Mouse (Mus musculus) erythroblast, adult 5-6 weeks (primary cell): Measurements from ENCODE around the gene Skp2. TPM values are rescaled to one million over a fixed set of nuclear protein-coding genes. Genes with fewer than 3 reads are reported as not detected.
A peak's percentile ranks its signal among the peaks of the same experiment; 100 is the strongest.

Experiments used
- ATAC-seq: replicated peaks from 2 replicates; pipeline ENCODE4 v1.8.0; 2016; ENCODE audit warnings: moderate number of reproducible peaks, mild to moderate bottlenecking, moderate TSS enrichment, inconsistent platforms; ENCODE audit not compliant: poor library complexity, low FRiP score, severe bottlenecking
- total RNA-seq, 2 experiments: library from RNA; stranded (forward) in 1 of 2; stranded (reverse) in 1 of 2; fragments of 150-400 nt in 1 of 2; fragments of 200-764, 138-1000 nt in 1 of 2; gene quantifications; 2 replicates each; pipeline versions ENCODE4 v1.2.3 to v1.2.4; 2015 to 2017; ENCODE audit warnings: low replicate concordance in 2 of 2

Gene Skp2
- total RNA-seq, 2 experiments from 2014 or later, result 9.6 to 10.2 TPM

DNA sequence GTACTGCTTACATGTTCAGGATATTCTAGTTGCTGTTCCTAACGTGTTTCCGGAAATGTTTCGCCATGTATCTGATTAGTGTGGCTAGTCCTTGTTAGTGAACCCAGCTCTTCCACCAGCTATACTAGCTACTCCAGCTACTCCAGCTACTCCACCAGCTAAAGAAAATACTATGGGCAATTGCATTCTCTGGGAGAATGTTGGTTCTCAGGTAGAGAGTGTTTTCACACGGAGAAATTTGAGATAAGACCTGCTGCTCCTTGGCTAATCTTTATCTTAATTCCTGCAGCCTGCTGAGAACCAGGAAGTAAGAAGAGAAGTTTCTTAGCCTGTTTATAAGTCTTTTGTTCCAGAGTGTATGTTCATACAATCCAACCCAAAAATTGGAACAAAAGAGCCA, 75.0 kb downstream of the Skp2 start:
- ATAC-seq, result peak; percentile 12; the same call in 1 of the 2 replicates

DNA sequence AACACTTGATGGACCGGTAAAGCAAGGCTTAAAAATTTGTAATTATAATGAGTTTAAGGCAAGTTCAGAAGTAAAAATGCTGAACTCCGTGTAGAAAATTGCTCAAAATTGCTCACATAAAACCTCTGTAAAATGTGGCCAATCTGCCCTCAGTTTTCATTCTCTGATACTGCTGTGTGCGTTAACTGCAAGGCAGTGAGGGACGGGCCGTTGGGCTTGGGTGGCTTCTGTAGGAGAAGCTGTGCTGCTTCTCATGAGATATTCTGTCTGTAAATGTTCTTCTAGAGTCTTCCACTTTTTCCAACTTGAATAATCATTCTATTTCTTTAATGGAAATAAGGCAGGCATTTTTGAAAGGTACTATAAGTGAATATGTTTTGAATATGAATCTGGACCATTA, 75.6 kb downstream of the Skp2 start:
- ATAC-seq, result no peak

DNA sequence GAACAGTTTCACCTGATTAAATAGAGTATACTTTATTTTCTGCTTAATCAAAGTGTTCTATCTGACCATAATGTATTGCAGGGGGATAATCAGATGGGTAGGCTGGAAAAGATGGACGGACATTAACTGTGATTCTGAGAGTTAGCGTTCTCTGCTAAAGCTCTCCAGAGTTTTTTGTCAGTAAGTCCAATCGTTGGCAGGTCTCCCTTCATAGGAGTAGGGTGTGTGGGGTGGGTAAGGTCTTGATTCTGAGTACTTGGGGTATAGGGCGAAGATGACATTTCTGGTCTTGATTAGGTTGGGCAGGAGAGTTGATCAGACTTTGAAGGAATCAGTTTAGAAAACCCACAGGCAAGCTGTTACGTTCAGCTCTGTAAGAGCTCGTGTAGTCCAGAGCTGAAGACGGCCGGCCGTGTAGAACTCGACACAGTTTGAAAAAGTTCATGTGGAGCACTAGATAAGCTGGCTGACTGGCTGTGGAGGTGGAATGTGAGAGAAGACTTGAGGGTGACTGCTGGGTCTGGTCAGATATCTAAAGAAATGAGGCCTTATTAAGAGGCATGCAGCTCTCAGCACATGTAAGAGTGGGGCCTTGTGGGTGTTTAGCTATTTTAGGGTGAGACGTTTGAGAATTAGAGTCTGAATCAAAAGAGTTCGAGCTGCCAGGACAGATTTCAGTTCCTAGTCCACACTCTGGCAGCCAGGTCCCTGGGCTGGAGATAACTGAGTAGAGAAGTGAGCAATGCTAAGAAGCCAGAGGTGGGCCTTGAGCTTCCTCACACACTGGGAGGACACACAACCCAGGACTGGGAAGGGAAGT, 76.5 kb downstream of the Skp2 start:
- ATAC-seq, result peak; percentile 55

DNA sequence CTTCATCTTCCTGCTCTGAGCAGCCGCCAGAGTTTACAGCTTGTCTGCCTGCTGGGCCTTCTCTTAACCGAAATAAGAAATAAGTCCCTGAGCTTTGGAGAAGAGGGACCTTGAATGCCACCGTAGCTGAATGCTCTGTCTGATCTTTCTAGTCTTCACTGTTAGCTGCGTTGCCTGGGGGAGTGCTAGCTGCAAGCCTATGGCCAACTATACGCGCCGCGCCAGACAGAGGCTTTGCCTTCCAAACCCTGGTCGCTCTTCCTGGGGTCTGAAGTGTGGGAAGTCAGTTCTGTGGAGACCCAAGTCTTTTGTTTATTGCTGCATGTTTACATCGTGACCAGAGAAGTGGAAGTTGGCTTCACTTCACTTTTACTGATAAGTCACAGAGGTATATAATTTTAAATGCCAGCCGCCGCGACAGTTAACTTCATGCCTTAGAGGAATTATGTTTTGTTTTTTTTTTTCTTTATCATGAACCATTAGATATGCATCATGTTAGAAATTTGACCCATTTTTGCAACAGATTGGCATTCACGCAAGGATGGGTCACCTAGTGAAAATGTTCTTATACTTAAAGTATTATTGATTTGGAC, 79.5 kb downstream of the Skp2 start:
- no peak for ATAC-seq

DNA sequence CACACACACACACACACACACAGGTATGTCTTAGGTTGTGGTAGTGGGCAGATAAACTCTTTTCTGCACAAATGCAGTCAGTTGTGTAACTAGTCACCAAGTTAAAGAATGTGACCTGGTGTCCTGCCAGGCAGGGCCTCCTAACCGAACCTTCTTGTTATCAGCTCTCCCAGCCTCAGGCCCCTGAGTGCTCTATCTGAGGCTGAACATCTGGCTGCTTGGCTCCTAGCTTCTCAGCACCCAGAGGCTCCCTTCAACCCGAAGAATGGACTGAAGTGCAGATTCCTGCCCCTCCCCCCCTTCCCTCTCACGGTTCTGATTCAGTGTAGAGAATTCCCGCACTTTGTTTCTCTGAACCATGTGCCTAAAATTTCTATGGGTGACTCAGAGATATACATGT, 80.6 kb downstream of the Skp2 start:
- ATAC-seq, result peak; percentile 74

DNA sequence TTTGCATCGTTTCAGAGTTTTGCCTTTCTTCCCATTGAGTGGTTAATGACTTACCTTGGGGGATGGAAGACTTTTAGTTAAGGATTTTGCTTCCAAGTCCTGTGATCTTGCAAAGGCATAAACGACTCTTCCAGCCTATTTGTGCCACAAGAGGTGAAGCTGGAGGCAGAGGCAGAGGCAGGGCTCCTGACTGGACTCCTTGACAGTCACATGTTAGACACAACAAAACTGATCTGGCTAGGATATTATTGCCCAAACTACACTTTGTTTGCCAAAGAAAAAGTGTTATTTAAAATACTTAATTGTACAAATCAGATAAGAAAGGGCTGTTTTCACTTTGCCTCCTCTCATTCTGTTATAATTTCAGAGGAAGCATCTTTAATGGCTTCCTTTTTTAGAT, 81.1 kb downstream of the Skp2 start:
- ATAC-seq, result no peak

DNA sequence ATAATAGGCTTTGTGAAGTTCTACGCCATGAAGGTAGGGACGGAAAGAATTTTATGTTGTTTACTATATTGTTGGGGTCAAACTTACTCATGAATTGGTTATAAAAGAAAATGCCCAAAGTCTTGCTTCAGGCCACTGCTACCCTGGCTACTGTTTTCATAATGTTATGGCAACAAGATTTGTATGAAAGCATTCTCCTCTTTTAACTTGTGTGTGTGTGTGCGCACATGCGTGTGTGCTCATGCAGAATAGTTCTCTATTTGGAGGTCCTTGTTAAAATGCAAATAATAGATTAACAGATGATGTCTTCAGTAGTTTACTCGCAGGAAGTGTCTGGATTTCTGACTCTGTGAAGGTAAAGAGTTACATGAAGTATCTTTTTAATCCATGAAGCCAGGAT, 81.5 kb downstream of the Skp2 start:
- no peak for ATAC-seq

DNA sequence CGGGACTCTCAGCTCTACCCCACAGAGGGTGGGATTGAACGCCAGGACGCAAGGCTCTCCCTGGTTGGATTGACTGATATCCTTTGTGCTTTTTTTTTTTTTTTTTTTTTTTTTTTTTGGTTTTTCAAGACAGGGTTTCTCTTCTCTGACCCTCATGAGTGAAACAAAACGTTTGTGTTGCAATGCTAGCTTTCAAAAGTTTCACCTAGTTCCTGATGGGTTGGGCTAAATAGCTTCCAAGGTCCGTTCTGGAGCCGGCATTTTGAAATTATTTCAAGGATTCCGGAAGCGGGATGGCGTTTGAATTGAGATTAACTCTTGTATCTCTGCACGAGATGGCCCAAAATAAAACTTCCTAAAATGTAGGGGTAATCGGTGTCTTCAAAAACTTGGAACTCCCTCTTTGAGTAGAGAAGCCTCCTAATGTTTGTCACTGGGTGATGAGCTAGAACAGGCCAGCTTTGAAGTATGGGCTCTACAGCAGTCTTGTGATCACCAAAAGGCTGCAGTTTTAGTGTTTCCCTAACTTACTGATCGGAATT, 82.1 kb downstream of the Skp2 start:
- no peak for ATAC-seq

DNA sequence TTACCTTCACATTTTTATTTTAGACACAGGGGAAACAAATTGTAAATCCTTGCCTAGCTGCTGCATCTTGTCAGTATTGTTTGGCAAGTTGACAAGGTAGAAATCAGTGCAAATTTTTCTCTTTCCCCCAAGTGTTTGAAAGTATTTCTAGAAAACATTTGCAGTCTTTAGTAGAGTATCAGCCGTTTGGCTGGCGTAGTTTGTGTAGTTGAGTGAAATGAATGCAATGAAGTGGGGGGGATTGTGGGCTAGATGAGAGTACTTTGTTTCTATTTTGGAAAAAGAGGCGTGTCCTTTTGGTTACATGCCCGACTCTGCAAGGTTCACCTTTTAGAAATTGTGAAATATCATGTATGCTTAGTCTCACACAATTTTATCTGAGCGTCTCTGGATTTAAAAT, 82.6 kb downstream of the Skp2 start:
- no peak for ATAC-seq

DNA sequence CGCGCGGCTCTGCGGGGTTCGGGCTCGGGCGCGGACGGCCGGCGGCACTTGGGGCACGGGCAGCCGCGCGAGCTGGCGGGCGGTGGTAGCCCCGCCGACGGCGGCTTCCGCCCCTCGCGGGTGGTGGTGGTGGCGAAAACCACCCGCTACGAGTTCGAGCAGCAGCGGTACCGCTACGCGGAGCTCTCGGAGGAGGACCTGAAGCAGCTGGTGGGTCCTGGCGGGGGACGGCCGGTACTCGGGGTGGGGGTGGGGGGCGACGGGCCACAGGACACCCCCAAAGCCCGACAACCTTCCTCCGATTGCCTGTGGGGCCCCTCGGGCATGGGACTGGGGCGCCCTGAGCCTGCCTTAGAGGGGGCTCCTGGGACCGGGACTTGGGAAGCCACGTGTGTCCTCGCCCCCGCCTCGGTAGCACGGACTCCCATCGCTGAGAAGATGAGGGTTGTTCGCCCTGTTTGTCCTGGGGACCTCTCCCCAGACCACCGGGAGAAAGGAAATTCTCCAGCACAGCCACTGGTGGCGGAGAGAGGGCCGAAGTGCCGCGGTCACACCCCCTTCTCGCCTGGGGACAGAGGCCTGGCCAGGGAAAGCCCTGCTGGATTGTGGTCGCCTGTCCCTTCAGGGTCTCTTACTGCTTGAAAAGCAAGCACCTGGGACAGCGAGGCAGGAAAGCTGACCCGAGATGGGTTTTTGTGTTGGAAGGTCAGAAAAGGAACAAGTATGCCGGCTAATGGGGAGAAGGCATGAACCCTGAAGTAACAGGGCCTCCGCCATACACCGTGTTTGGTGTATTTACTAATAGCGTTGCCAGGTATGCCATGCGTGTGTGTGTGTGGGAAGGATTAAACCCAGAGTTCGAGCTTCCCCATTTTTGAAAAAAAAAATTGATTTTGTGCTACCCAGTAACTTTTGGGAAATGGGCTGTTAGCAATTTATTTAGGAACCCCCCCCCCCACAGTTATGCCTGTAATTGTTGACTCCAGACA, 83.4 kb downstream of the Skp2 start:
- no peak for ATAC-seq

DNA sequence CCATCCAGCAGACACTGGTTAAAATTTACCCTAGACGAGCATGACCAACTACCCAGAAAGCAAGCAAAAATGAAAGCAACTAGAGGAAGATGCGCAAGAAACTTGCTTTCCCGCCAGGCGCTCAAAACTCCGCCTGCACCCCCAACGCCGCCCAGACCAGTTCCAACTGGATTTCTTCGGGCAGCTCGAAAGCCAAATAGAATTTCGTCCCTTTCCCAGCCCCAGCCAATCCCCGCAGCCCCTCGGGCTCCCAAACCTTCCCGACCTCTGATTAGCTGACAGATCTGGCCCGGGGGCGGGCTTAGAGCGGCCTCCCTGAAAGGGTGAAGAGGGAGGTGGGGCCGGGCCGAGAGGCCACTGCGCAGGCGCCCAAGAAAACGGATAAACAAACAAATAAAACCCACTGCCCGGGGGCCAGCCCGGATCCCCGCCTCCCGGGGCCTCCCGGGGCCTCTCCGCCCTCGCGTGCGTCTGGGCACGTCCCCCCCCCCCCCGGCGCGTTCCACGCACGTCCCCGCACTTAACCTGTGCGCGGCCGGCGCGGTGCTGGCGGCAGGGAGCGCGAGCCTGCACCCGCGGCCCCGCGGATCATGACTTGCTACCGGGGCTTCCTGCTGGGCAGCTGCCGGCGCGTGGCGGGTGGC, 84.2 kb downstream of the Skp2 start, which contains the start of gene Nadk2:
TSS of gene Nadk2 (plus strand) at position 349 of the 644 bp plus-strand sequence.
- ATAC-seq, result peak; percentile 77

DNA sequence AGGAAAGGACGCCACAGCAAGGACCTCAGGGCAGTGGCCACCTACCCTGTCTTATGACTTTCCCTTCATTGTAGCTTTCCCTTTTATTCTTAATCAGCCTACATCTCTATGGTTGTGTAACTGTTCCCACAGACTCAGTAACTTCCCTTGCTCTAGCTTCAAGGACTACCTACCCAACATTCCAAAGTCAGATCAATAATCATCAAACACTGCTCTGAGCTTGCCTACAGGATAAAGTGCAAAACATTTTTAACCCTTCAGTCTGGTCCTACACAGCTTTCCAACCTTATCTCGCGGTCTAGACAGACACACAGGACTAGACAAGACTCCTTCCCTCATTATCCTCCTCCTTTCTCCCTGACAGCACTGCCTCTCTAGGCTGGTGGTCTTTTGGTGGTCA, 84.9 kb downstream of the Skp2 start:
- ATAC-seq, result peak; percentile 16

DNA sequence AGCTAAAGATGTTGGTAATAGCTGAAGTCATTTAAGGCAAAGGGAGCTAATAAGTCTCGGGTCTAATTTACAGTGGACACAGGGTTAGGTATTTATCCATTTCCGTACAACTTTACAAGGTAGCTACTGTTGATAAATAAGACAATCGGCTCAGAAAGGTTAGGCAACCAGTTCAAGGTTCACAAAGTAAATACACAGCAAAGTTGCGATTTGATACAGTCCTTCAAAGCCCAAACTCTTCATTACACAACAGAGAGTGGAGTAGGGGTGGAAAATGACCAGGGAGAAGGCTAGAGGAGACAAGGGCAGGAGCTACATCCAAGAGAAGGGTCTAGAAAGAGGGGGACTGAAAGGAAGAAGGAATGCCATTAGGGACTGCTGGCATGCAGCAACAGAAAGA, 86.3 kb downstream of the Skp2 start:
- ATAC-seq, result no peak

Other genes starting within 250 kb of the Skp2 start
- not detected in 2 replicates for gene Ranbp3l, start 187.5 kb downstream of the Skp2 start, total RNA-seq (2015; ENCODE audit: low replicate concordance)
- not detected in 2 replicates for gene Ranbp3l, start 187.5 kb downstream of the Skp2 start, total RNA-seq (2017; ENCODE audit: low replicate concordance)
- gene Nadk2, start 84.2 kb downstream of the Skp2 start, total RNA-seq (2015; ENCODE audit: low replicate concordance), result 252 and 320 TPM in 2 replicates
- gene Nadk2, start 84.2 kb downstream of the Skp2 start, total RNA-seq (2017; ENCODE audit: low replicate concordance), result 514 and 775 TPM in 2 replicates
- 9.4 and 14.6 TPM in 2 replicates for gene Lmbrd2, start 14.9 kb downstream of the Skp2 start, total RNA-seq (2015; ENCODE audit: low replicate concordance)
- 3.2 and 3.6 TPM in 2 replicates for gene Lmbrd2, start 14.9 kb downstream of the Skp2 start, total RNA-seq (2017; ENCODE audit: low replicate concordance)
- not detected in 2 replicates for gene Ugt3a1, start 121.5 kb upstream of the Skp2 start, total RNA-seq (2015; ENCODE audit: low replicate concordance)
- not detected in 2 replicates for gene Ugt3a1, start 121.5 kb upstream of the Skp2 start, total RNA-seq (2017; ENCODE audit: low replicate concordance)
- not detected in 2 replicates for gene Ugt3a2, start 180.1 kb upstream of the Skp2 start, total RNA-seq (2015; ENCODE audit: low replicate concordance)
- not detected in 2 replicates for gene Ugt3a2, start 180.1 kb upstream of the Skp2 start, total RNA-seq (2017; ENCODE audit: low replicate concordance)